Mouse (Mus musculus) CD4-positive naive resting alpha-beta T cell, adult 76 days (primary cell): ENCODE data around the gene Tuft1. TPM values are rescaled to one million over a fixed set of nuclear protein-coding genes. Genes with fewer than 3 reads are reported as not detected.

Source experiments
- total RNA-seq: library from RNA; stranded (reverse); gene quantifications from one replicate; pipeline ENCODE4 v1.2.4, GENCODE M21; 2023

Gene Tuft1
- total RNA-seq = 3.4 TPM

DNA sequence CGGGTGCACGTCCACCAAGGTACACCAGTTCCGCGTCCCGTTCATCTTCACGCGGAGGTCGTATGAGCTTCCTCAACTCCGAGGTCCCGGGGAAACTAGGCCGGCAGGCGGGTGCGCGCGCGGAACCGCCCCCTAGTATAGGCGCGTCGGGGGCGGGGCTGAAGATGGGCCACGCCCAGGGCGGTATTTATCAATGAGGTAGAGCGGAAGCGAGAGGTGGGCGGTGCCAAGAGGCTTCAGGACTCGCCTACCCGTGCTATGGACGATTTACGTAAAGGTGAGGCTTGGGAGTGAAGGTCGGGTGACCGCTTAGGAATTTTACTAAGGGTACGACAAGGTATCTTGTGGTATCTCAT, at the start of gene Tuft1:
Gene Tuft1, minus strand, starts transcription at position 133 of the 356 bp plus-strand sequence.

DNA sequence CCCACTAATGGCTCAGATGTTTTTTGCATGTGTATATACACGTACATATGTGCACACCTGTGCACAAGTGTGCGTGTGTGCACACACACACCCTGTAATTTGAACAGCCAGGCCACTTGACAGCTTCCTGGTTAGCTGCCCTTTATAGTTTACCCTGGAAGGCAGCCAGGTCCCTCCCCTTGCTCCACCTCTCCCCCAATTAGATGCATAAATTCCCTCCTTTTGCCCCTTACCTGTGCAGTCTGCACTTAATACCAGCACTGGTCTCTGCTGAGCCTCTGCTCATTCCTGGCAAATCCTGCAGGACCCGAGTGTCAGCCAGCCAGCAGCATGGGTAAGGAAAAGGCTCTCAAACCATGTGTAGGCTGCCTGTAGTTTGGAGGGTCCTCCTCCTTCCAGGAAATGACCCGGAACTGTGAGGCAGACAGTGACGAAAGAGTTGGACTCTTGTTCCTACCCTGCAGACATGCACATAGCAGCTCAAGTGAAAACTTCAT, 34.7 kb upstream of the Tuft1 start, which contains the start of gene Selenbp2:
Gene Selenbp2, plus strand, starts transcription at position 228 of the 497 bp plus-strand sequence.

GRCm38 (mm10) chr3:94642495-94643162, 16.0 kb downstream of the Tuft1 start, which contains the start of gene Gm10972:
Gene Gm10972, plus strand, starts transcription at chr3:94643112.

DNA sequence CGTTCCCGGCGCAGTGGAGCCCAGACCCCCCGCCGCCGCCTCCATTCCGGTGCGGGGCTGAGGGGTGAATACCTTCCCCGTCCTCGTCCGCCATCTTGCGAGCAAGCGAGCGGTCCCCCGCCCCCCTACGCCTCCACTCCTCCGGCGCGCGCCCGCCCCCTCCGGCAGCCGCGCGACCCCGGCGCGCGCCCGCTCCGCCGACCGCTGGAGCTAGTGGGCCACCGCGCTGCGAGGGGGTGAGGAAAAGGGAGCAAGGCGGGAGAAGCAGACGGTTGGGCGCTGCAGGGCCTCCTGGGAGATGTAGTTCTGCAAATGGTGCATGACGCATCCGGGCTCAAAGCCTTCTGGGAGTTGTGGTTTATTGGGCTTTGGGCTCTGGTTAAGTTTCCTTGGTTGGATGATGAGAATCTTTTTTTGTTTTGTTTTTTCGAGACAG, 76.2 kb downstream of the Tuft1 start, which contains the start of gene Snx27:
Gene Snx27, minus strand, starts transcription at position 261 of the 436 bp plus-strand sequence.

Other genes starting within 250 kb of the Tuft1 start
- gene Tdrkh, start 245.6 kb downstream of the Tuft1 start, total RNA-seq = 5.8 TPM
- gene Mrpl9, start 215.6 kb downstream of the Tuft1 start, total RNA-seq = 80.5 TPM
- gene Oaz3, start 215.0 kb downstream of the Tuft1 start, total RNA-seq = not detected
- gene Celf3, start 180.6 kb downstream of the Tuft1 start, total RNA-seq = not detected
- gene Riiad1, start 178.5 kb downstream of the Tuft1 start, total RNA-seq = 4.9 TPM
- 29.5 TPM for gene Snx27, start 76.2 kb downstream of the Tuft1 start, total RNA-seq
- gene Gm10972, start 15.8 kb downstream of the Tuft1 start, total RNA-seq = not detected
- not detected for gene Selenbp2, start 34.7 kb upstream of the Tuft1 start, total RNA-seq
- gene Cgn, start 127.6 kb upstream of the Tuft1 start, total RNA-seq = 0.70 TPM
- gene Pogz, start 178.7 kb upstream of the Tuft1 start, total RNA-seq = 90.4 TPM
- 216 TPM for gene Psmb4, start 228.1 kb upstream of the Tuft1 start, total RNA-seq